Mouse (Mus musculus) cortical plate, adult 2 months (tissue): Measurements from ENCODE around the gene Hebp1.

Experiments
- CTCF ChIP-seq: fragments of 200-500 bp; IDR thresholded peaks from 2 replicates; pipeline ENCODE4 v1.5.1; 2011; ENCODE audit warnings: mild to moderate bottlenecking, control low read depth, low read length; ENCODE audit not compliant: insufficient read depth; ENCODE audit errors: extremely low read depth
- POLR2A ChIP-seq: fragments of 200-500 bp; IDR thresholded peaks from 2 replicates; pipeline ENCODE4 v1.6.1; 2011; ENCODE audit warnings: mild to moderate bottlenecking, low read length, control low read depth; ENCODE audit not compliant: insufficient read depth; ENCODE audit errors: extremely low read depth

GRCm38 (mm10) chr6:135153719-135154118 is 44.1 kb downstream of the Hebp1 start:
- TF ChIP-seq CTCF = no peak
- no peak for TF ChIP-seq POLR2A
